Mouse (Mus musculus) spleen, adult 2 months (tissue): ENCODE results near the gene Lipo3. TPM values are rescaled to one million over a fixed set of nuclear protein-coding genes. Genes with fewer than 3 reads are reported as not detected.
"Not testable (repeated sequence)": the region's sequence is repeated elsewhere in the genome, so short reads cannot be mapped to it uniquely, and the experiment has no call there.

ENCODE experiments used
- DNase-seq, 2 experiments: peaks; one replicate each; pipeline versions ENCODE4 v3.0.0 to v3.0.0-alpha.2; 2012 to 2021; ENCODE audit warnings: low spot score in 2 of 2, low read depth in 1 of 2
- H3K27ac ChIP-seq: fragments of 200-500 bp; 2 replicates; pipeline ENCODE4 v1.5.1; 2012; ENCODE audit warnings: low read length, inconsistent platforms; ENCODE audit not compliant: insufficient read depth
- H3K27me3 ChIP-seq: fragments of 200-500 bp; 2 replicates; pipeline ENCODE4 v1.6.1; 2012; ENCODE audit warnings: mild to moderate bottlenecking, moderate library complexity, low read length, inconsistent platforms; ENCODE audit not compliant: control insufficient read depth, insufficient read depth
- H3K36me3 ChIP-seq: fragments of 200-500 bp; 2 replicates; pipeline ENCODE4 v1.6.1; 2012; ENCODE audit warnings: mild to moderate bottlenecking, low read length, inconsistent platforms; ENCODE audit not compliant: control insufficient read depth, insufficient read depth
- H3K4me1 ChIP-seq: fragments of 200-500 bp; 2 replicates; pipeline ENCODE4 v1.6.1; 2011; ENCODE audit warnings: inconsistent platforms; ENCODE audit not compliant: control insufficient read depth, insufficient read depth, insufficient read length
- H3K4me3 ChIP-seq: fragments of 200-500 bp; 2 replicates; pipeline ENCODE4 v1.5.1; 2011; ENCODE audit warnings: mild to moderate bottlenecking, inconsistent platforms; ENCODE audit not compliant: insufficient read depth, insufficient read length; ENCODE audit errors: extremely low read depth
- CTCF ChIP-seq: fragments of 200-500 bp; IDR thresholded peaks from 2 replicates; pipeline ENCODE4 v1.5.1; 2011; ENCODE audit warnings: mild to moderate bottlenecking, inconsistent platforms; ENCODE audit not compliant: insufficient read depth, insufficient read length, insufficient replicate concordance; ENCODE audit errors: extremely low read depth
- POLR2A ChIP-seq: fragments of 200-500 bp; IDR thresholded peaks from 2 replicates; pipeline ENCODE4 v1.6.1; 2011; ENCODE audit warnings: low read depth, low read length, inconsistent platforms
- WGBS: fragments of 180-500 bp; shearing (Covaris S2); methylation state at CpG from one replicate; pipeline ENCODE4 v1.1.7; 2018; 5-methylcytosine and 5-hydroxymethylcytosine counted together
- polyA plus RNA-seq: library from polyadenylated mRNA; depleted of rRNA; stranded (reverse); fragments of >200 nt; gene quantifications from 2 replicates; pipeline ENCODE4 v1.2.3, GENCODE M21; 2012; rRNA removed

Lipo3 gene
- polyA plus RNA-seq, result 1.5 and 1.8 TPM in 2 replicates

DNA sequence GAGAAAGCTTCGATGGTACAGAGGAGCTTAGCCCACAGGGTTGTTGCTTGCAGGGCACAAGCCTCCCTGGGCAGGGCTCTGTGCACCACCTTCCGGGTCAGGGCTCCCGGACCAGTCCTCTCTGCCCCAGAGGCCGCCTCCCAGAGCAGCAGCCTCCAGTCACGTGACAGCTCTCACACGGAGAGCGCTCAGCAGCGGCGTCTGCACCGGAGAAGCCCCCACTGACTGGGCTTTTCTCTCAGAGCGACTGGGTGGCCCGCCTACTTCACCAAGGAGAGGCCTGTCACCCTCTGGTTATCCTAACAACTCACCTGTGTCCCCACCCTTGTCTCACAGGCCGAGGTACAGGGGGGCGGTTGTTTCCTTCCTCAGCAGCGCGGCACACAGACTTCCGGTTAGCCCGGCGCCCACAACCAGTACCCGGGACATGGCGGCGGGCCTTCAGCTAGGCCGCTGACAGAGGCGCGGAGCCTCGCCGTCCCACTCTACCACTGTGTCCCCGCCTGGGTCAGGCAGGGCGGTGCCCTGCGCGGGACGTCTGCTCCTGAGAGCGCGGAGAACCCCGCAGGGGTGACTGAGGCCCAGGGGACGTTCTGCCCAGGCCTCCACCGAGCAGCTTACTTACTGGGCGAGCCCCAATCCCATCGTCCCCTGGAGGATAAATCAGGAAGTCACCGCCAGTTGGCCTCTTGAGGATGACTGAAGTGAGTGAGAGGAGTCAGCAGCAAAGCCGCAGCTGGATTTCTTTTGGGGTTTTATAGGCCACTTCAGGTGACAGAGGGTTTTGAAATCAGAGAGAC lies at the start of gene Lipo3:
Gene Lipo3 (minus strand): TSS at position 665 of the 800 bp plus-strand sequence.
- H3K4me3 ChIP-seq, H3K27me3 ChIP-seq, H3K36me3 ChIP-seq, H3K4me1 ChIP-seq, H3K27ac ChIP-seq: not testable (repeated sequence)
- WGBS, result 59% methylated on average over 13 of the region's 41 CpGs
- DNase-seq, result peak in 1 of 2 experiments; percentile 24

DNA sequence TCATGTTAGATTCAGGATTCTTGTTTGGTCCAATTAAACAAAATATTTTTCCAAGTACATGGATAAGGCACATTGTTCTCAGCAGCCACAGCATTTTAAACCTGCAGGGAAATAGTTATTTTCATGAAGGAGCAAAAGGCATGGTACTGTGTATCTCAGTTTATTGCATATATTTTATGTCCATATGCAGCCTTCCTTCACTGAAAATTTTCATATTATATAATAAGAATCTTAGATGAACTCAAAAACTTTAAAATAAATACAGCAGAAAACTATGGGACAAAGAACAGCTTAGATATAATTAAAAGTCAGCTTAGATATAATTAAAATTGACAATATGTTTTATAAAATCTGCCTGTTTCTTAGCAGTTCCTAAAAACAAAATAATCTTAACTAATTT lies 25.6 kb upstream of the Lipo3 start, which contains the start of gene Lipo1:
Gene Lipo1 (minus strand): TSS at position 101 of the 400 bp plus-strand sequence.
- DNase-seq, result not testable (repeated sequence)

DNA sequence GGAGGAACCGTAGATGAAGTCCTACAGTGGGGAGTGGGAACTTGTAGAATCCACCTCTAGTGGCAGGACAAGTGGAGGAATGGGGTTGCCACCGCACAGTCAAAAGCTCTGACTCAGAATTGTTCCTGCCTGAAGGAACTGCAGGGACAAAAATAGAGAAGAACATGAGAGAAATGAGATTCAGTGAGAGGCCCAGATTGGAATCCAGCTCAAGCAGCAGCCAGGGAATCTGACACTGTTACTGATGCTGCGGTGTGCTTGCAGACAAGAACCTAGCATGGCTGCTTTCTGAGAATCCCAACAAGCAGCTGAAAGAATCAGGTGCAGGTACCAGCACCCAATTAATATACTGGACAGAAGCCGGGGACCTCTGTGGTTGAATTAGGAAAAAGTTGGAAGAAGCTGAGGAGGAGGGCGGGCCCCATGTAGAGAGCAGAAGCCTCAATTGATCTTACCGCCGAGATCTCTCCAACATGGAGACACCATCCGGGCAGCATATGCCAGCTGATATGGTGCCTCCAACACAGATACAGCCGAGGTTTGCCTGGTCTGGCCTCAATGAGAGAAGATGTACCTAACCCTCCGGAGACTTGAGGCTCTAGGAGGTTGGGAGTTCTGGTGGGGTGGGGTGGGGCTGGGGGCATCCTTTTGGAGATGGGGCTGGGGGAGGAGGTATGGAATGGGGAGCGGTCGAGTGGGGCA lies 25.0 kb upstream of the Lipo3 start:
- H3K4me3 ChIP-seq, result no peak overlapping the region
- no peak overlapping the region for H3K27ac ChIP-seq
- H3K4me1 ChIP-seq, result no peaks in the 10 kb centered on the region
- no peaks in the 10 kb centered on the region for H3K36me3 ChIP-seq
- H3K27me3 ChIP-seq, result no peaks in the 10 kb centered on the region
- no peak for DNase-seq
- 87% methylated on average over 12 of the region's 12 CpGs for WGBS
- TF ChIP-seq CTCF, result no peak
- TF ChIP-seq POLR2A, result no peak

More for the DNA sequence above, 25.6 kb upstream of the Lipo3 start, which contains the start of gene Lipo1:
- H3K4me1 ChIP-seq, H3K27me3 ChIP-seq, H3K4me3 ChIP-seq, H3K27ac ChIP-seq, H3K36me3 ChIP-seq: not testable (repeated sequence)

DNA sequence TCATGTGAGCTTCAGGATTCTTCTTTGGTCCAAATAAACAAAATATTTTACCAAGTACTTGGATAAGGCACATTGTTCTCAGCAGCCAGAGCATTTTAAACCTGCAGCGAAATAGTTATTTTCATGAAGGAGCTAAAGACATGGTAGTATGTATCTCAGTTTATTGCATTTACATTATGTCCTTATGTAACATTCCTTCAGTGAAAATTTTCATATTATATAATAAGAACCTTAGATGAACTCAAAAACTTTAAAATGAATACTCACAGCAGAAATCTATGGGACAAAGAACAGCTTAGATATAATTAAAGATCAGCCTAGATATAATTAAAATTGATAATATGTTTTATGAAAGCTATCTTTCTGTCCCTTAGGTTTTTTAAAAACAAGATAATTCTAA lies 10.5 kb downstream of the Lipo3 start, which contains the start of gene Lipo2:
Gene Lipo2 (minus strand): TSS at position 101 of the 400 bp plus-strand sequence.
- H3K36me3 ChIP-seq, H3K4me3 ChIP-seq, H3K27ac ChIP-seq, H3K27me3 ChIP-seq, DNase-seq, H3K4me1 ChIP-seq: not testable (repeated sequence)
- 94% methylated on average over 1 of the region's 1 CpGs for WGBS

DNA sequence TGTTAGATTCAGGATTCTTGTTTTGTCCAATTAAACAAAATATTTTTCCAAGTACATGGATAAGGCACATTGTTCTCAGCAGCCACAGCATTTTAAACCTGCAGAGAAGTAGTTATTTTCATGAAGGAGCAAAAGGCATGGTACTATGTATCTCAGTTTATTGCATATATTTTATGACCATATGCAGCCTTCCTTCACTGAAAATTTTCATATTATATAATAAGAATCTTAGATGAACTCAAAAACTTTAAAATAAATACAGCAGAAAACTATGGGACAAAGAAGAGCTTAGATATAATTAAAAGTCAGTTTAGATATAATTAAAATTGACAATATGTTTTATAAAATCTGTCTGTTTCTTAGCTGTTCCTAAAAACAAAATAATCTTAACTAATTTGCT lies 136.6 kb downstream of the Lipo3 start, which contains the start of gene Gm8978:
Gene Gm8978 (minus strand): TSS at position 101 of the 400 bp plus-strand sequence.
- not testable (repeated sequence) for H3K4me3 ChIP-seq, H3K27me3 ChIP-seq, H3K36me3 ChIP-seq, H3K4me1 ChIP-seq, H3K27ac ChIP-seq, DNase-seq

DNA sequence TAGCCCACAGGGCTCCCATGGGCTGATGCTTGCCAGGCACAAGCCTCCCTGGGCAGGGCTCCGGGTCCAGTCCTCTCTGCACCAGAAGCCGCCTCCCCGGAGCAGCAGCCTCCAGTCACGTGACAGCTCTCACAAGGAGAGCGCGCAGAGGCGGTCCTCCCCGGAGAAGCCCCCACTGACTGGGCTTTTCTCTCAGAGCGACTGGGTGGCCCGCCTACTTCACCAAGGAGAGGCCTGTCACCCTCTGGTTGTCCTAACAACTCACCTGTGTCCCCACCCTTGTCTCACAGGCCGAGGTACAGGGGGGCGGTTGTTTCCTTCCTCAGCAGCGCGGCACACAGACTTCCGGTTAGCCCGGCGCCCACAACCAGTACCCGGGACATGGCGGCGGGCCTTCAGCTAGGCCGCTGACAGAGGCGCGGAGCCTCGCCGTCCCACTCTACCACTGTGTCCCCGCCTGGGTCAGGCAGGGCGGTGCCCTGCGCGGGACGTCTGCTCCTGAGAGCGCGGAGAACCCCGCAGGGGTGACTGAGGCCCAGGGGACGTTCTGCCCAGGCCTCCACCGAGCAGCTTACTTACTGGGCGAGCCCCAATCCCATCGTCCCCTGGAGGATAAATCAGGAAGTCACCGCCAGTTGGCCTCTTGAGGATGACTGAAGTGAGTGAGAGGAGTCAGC lies 172.0 kb downstream of the Lipo3 start:
- not testable (repeated sequence) for H3K36me3 ChIP-seq, H3K4me1 ChIP-seq, H3K27me3 ChIP-seq
- H3K27ac ChIP-seq, result peak overlapping the region; percentile 35
- DNase-seq, result peak; percentile 34 to 35
- peak overlapping the region; percentile 62 for H3K4me3 ChIP-seq
- 6% methylated on average over 10 of the region's 38 CpGs for WGBS

DNA sequence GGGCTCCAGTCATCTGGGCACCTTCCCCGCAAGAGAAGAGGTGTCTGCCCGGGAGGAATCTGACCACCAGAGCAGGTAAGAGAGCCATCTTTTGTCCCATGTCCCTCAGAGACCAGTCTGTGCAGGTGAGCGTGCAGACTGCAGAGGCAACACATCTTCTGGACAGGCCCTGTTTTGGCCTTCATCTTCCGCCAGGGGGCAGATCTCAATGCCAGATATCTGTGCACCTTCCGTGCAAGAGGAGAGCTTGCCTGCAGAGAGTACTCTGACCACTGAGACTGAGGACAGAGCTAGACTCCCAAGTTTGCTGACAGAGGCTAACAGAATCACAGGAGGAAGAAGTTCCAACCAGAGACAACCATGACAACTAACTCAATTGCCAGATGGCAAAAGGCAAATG lies 193.2 kb downstream of the Lipo3 start:
- H3K27ac ChIP-seq, H3K4me3 ChIP-seq, H3K36me3 ChIP-seq, DNase-seq, H3K27me3 ChIP-seq, H3K4me1 ChIP-seq: not testable (repeated sequence)
- 90% methylated on average over 5 of the region's 5 CpGs for WGBS
